Mouse (Mus musculus): ENCODE results near the gene Amh. TPM values are rescaled to one million over a fixed set of nuclear protein-coding genes. Genes with fewer than 3 reads are reported as not detected.
"Not testable (repeated sequence)": the region's sequence is repeated elsewhere in the genome, so short reads cannot be mapped to it uniquely, and the experiment has no call there.

Amh gene
- polyA plus RNA-seq, 1 experiment from 2014 or later, result not detected

GRCm38 (mm10) chr10:80823316-80823715, 18.3 kb downstream of the Amh start:
- peaks cover 2% of the 10 kb centered on the region for H3K36me3 ChIP-seq
- ATAC-seq (ENCODE audit: insufficient number of reproducible peaks, insufficient read depth, low FRiP score, low TSS enrichment, low read depth), result no peak
- no peak overlapping the region for H3K9ac ChIP-seq
- H3K9me3 ChIP-seq, result no peaks in the 10 kb centered on the region
- H3K4me1 ChIP-seq, result peaks cover 10% of the 10 kb centered on the region
- no peaks in the 10 kb centered on the region for H3K27me3 ChIP-seq
- WGBS, result 82% methylated on average over 1 of the region's 1 CpGs
- no peak overlapping the region for H3K4me2 ChIP-seq
- no peak overlapping the region for H3K27ac ChIP-seq
- H3K4me3 ChIP-seq, result no peak overlapping the region

GRCm38 (mm10) chr10:80823847-80824643, 19.0 kb downstream of the Amh start:
- no peak overlapping the region for H3K4me2 ChIP-seq
- 66% methylated on average over 8 of the region's 8 CpGs for WGBS
- H3K9me3 ChIP-seq, result no peaks in the 10 kb centered on the region
- H3K27ac ChIP-seq, result no peak overlapping the region
- no peak overlapping the region for H3K4me3 ChIP-seq
- no peaks in the 10 kb centered on the region for H3K27me3 ChIP-seq
- no peak for ATAC-seq (ENCODE audit: insufficient number of reproducible peaks, insufficient read depth, low FRiP score, low TSS enrichment, low read depth)
- H3K9ac ChIP-seq, result no peak overlapping the region
- peaks cover 6% of the 10 kb centered on the region for H3K36me3 ChIP-seq
- peaks cover 13% of the 10 kb centered on the region for H3K4me1 ChIP-seq

- H3K36me3 ChIP-seq, result peaks cover 14% of the 10 kb centered on the region
- 71% methylated on average over 2 of the region's 2 CpGs for WGBS
Measured at GRCm38 (mm10) chr10:80824827-80825226, 19.8 kb downstream of the Amh start.

GRCm38 (mm10) chr10:80826151-80827062, 21.4 kb downstream of the Amh start, which contains the start of gene Oaz1:
Gene Oaz1, plus strand, starts transcription at chr10:80826656.
- peak; percentile 97 for ATAC-seq (ENCODE audit: insufficient number of reproducible peaks, insufficient read depth, low FRiP score, low TSS enrichment, low read depth)

More at GRCm38 (mm10) chr10:80824827-80825226, 19.8 kb downstream of the Amh start:
- ATAC-seq (ENCODE audit: insufficient number of reproducible peaks, insufficient read depth, low FRiP score, low TSS enrichment, low read depth), result no peak
- Histone ChIP-seq H3K9ac (no peak overlapping the region), H3K4me3 (no peak overlapping the region), H3K9me3 (no peaks in the 10 kb centered on the region), H3K27me3 (no peaks in the 10 kb centered on the region), H3K4me1 (peaks cover 21% of the 10 kb centered on the region), H3K4me2 (no peak overlapping the region), H3K27ac (no peak overlapping the region)

GRCm38 (mm10) chr10:80827063-80827869, 22.2 kb downstream of the Amh start:
- peak overlapping the region; percentile 78 for H3K4me3 ChIP-seq
- WGBS, result 7% methylated on average over 29 of the region's 29 CpGs
- peak overlapping the region; percentile 95 for H3K9ac ChIP-seq
- no peaks in the 10 kb centered on the region for H3K9me3 ChIP-seq
- H3K4me2 ChIP-seq, result peak overlapping the region; percentile 99
- no peaks in the 10 kb centered on the region for H3K27me3 ChIP-seq
- H3K27ac ChIP-seq, result peak overlapping the region; percentile 86; the same call in 1 of the 2 replicates
- H3K36me3 ChIP-seq, result peaks cover 28% of the 10 kb centered on the region
- no peak for ATAC-seq (ENCODE audit: insufficient number of reproducible peaks, insufficient read depth, low FRiP score, low TSS enrichment, low read depth)
- peaks cover 38% of the 10 kb centered on the region for H3K4me1 ChIP-seq

More at GRCm38 (mm10) chr10:80826151-80827062, 21.4 kb downstream of the Amh start, which contains the start of gene Oaz1:
- H3K36me3 ChIP-seq, result peaks cover 27% of the 10 kb centered on the region
- peaks cover 37% of the 10 kb centered on the region for H3K4me1 ChIP-seq
- H3K9ac ChIP-seq, result peak within 1 kb of the TSS; percentile 95
- no peaks in the 10 kb centered on the region for H3K9me3 ChIP-seq
- no peaks in the 10 kb centered on the region for H3K27me3 ChIP-seq
- peak within 1 kb of the TSS; percentile 78 for H3K4me3 ChIP-seq
- under 1% methylated on average over 81 of the region's 82 CpGs for whole genome bisulfite sequencing
- H3K4me2 ChIP-seq, result peak within 1 kb of the TSS; percentile 99
- H3K27ac ChIP-seq, result peak within 1 kb of the TSS; percentile 86

GRCm38 (mm10) chr10:80827870-80828420, 22.9 kb downstream of the Amh start:
- no peaks in the 10 kb centered on the region for H3K9me3 ChIP-seq
- H3K4me1 ChIP-seq, result peaks cover 38% of the 10 kb centered on the region
- peaks cover 31% of the 10 kb centered on the region for H3K36me3 ChIP-seq
- H3K4me2 ChIP-seq, result peak overlapping the region; percentile 99
- 72% methylated on average over 10 of the region's 10 CpGs for WGBS
- H3K9ac ChIP-seq, result peak overlapping the region; percentile 95
- peak overlapping the region; percentile 8; the same call in 1 of the 2 replicates for H3K27ac ChIP-seq
- ATAC-seq (ENCODE audit: insufficient number of reproducible peaks, insufficient read depth, low FRiP score, low TSS enrichment, low read depth), result no peak
- H3K4me3 ChIP-seq, result peak overlapping the region; percentile 78
- H3K27me3 ChIP-seq, result no peaks in the 10 kb centered on the region

GRCm38 (mm10) chr10:80828587-80828986, 23.5 kb downstream of the Amh start:
- peak overlapping the region; percentile 78 for H3K4me3 ChIP-seq
- not testable (repeated sequence) for H3K9ac ChIP-seq; H3K27me3 ChIP-seq; H3K27ac ChIP-seq; ATAC-seq (ENCODE audit: insufficient number of reproducible peaks, insufficient read depth, low FRiP score, low TSS enrichment, low read depth); H3K9me3 ChIP-seq
- WGBS, result 82% methylated on average over 9 of the region's 9 CpGs
- peak overlapping the region; percentile 99 for H3K4me2 ChIP-seq
- peaks cover 38% of the 10 kb centered on the region for H3K4me1 ChIP-seq
- peaks cover 31% of the 10 kb centered on the region for H3K36me3 ChIP-seq

- peaks cover 38% of the 10 kb centered on the region for H3K4me1 ChIP-seq
- no peak overlapping the region for H3K4me2 ChIP-seq
- H3K36me3 ChIP-seq, result peaks cover 31% of the 10 kb centered on the region
- peaks cover 16% of the 10 kb centered on the region for H3K27me3 ChIP-seq
- no peak for ATAC-seq (ENCODE audit: insufficient number of reproducible peaks, insufficient read depth, low FRiP score, low TSS enrichment, low read depth)
- H3K27ac ChIP-seq, result no peak overlapping the region
- H3K4me3 ChIP-seq, result no peak overlapping the region
- no peak overlapping the region for H3K9ac ChIP-seq
- WGBS, result 69% methylated on average over 1 of the region's 1 CpGs
- peaks cover 5% of the 10 kb centered on the region; the same call in 1 of the 2 replicates for H3K9me3 ChIP-seq
Measured at GRCm38 (mm10) chr10:80829359-80830278, 24.6 kb downstream of the Amh start.

- Histone ChIP-seq H3K9ac (no peak overlapping the region), H3K4me1 (peaks cover 38% of the 10 kb centered on the region), H3K4me2 (no peak overlapping the region), H3K27me3 (peaks cover 32% of the 10 kb centered on the region), H3K9me3 (peaks cover 14% of the 10 kb centered on the region), H3K36me3 (peaks cover 31% of the 10 kb centered on the region), H3K27ac (no peak overlapping the region; the same call in 1 of the 2 replicates), H3K4me3 (no peak overlapping the region)
- no peak for ATAC-seq (ENCODE audit: insufficient number of reproducible peaks, insufficient read depth, low FRiP score, low TSS enrichment, low read depth)
- WGBS, result 3% methylated on average over 9 of the region's 9 CpGs
Measured at GRCm38 (mm10) chr10:80831136-80831535, 26.1 kb downstream of the Amh start.

- H3K4me3 ChIP-seq, result no peak overlapping the region
- H3K9ac ChIP-seq, result no peak overlapping the region
- no peak for ATAC-seq (ENCODE audit: insufficient number of reproducible peaks, insufficient read depth, low FRiP score, low TSS enrichment, low read depth)
- peaks cover 48% of the 10 kb centered on the region for H3K27me3 ChIP-seq
- H3K4me2 ChIP-seq, result no peak overlapping the region
- peaks cover 31% of the 10 kb centered on the region for H3K36me3 ChIP-seq
- H3K4me1 ChIP-seq, result peaks cover 37% of the 10 kb centered on the region
- peaks cover 14% of the 10 kb centered on the region for H3K9me3 ChIP-seq
- no peak overlapping the region for H3K27ac ChIP-seq
- 73% methylated on average over 7 of the region's 7 CpGs for WGBS
Measured at GRCm38 (mm10) chr10:80832818-80833217, 27.8 kb downstream of the Amh start.
